Mouse (Mus musculus): ENCODE measurements around the gene Olfr50. TPM values are rescaled to one million over a fixed set of nuclear protein-coding genes. Genes with fewer than 3 reads are reported as not detected.

Gene Olfr50
- total RNA-seq (2014; rRNA removed) (not detected in 2 replicates), polyA plus RNA-seq (2015; fragmentation: Nextera tagmentation; extraction: Ambion mirVana) (not detected in 2 replicates)

DNA sequence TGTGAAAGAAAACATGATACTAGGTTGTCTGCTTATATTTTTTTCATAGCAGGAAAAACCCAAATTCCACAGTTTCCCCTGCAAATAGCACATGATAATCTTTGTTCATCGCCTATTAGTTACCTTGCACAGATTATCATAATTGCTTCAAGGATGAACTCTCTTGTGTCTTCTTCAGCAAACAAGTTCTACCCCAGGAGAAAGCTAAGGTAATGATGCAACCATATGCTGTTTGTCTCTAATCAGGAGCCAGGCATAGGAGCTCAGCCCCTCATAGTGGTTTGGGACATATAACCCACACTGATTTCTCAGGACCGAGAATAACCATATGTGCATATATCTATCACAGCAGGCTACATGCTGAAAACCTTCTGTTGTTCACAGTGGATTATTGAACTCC, at the start of gene Olfr50:
TSS of gene Olfr50 (plus strand) at position 301 of the 400 bp plus-strand sequence.
- 75% methylated on average over 2 of the region's 2 CpGs for WGBS
- no peak for TF ChIP-seq CTCF (IDR thresholded peaks at IDR 0.05)
- no peak within 1 kb of the TSS for H3K4me3 ChIP-seq (ENCODE audit: low read depth, low read length)
- H3K4me1 ChIP-seq (ENCODE audit: insufficient read depth, low read length): no peaks in the 10 kb centered on the region
- no peak within 1 kb of the TSS for H3K27ac ChIP-seq (ENCODE audit: low read depth, low read length)
- H3K9me3 ChIP-seq (ENCODE audit: low read length): peaks cover 22% of the 10 kb centered on the region; the same call in 1 of the 2 replicates
- DNase-seq (ENCODE audit: low spot score): no peak
- H3K4me2 ChIP-seq (ENCODE audit: low read depth, low read length, poor library complexity, severe bottlenecking): no peak within 1 kb of the TSS
- ATAC-seq (ENCODE audit: low FRiP score): no peak
- no peaks in the 10 kb centered on the region for H3K36me3 ChIP-seq (ENCODE audit: insufficient read depth, low read length)
- no peaks in the 10 kb centered on the region for H3K27me3 ChIP-seq (ENCODE audit: insufficient read depth, low read length)
- H3K9ac ChIP-seq (replicated peaks; ENCODE audit: low read length, poor library complexity, severe bottlenecking): no peak within 1 kb of the TSS

DNA sequence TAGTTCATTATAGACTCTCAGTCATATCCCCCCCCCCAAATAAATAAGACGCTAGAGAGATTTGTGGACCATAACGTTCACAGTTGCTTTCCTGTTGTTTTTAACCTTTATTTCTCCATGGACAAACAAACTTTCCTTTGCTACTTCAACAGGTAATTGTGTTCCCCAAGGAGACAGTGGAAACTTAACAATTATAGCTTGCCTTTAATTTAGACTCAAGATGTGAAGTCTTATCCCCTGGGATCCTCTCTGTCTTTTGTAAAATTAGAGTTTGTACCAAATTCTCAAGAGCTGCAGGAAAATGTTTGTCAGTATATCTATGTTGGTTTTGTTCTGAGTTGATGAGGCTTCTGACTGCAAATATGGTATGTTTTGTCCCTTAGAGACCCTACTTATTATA, 6.4 kb upstream of the Olfr50 start, which contains the start of gene Olfr348:
TSS of gene Olfr348 (plus strand) at position 301 of the 400 bp plus-strand sequence.
- Histone ChIP-seq H3K4me2 (ENCODE audit: low read depth, low read length, poor library complexity, severe bottlenecking) (no peak within 1 kb of the TSS), H3K27ac (ENCODE audit: low read depth, low read length) (no peak within 1 kb of the TSS), H3K4me1 (ENCODE audit: insufficient read depth, low read length) (no peaks in the 10 kb centered on the region), H3K4me3 (ENCODE audit: low read depth, low read length) (no peak within 1 kb of the TSS), H3K36me3 (ENCODE audit: insufficient read depth, low read length) (no peaks in the 10 kb centered on the region), H3K27me3 (ENCODE audit: insufficient read depth, low read length) (no peaks in the 10 kb centered on the region), H3K9me3 (ENCODE audit: low read length) (peaks cover 11% of the 10 kb centered on the region; the same call in 1 of the 2 replicates), H3K9ac (replicated peaks; ENCODE audit: low read length, poor library complexity, severe bottlenecking) (no peak within 1 kb of the TSS)
- DNase-seq (ENCODE audit: low spot score) (no peak), ATAC-seq (ENCODE audit: low FRiP score) (no peak)
- WGBS: 74% methylated on average over 2 of the region's 2 CpGs
- no peak for TF ChIP-seq CTCF (IDR thresholded peaks at IDR 0.05)

DNA sequence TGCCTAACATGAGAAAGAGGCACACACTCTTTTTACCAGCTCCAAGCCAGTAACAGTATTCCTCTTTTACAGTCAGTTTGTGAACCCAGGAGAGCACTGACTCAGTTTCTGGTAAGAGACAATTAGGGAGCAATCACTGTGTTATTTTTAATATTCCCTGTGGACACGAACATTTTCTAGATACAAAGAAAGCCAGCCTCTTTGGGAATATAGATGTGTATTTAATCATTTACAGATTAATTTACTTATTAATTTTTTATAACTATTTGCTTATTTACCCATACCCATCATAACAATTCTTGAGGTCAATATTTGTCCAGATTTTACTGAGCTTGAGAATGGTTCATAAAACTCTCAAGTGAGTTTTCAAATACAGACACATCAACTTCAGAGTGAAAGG, 26.6 kb downstream of the Olfr50 start, which contains the start of gene Olfr3:
TSS of gene Olfr3 (minus strand) at position 101 of the 400 bp plus-strand sequence.
- H3K4me1 ChIP-seq (ENCODE audit: insufficient read depth, low read length): no peaks in the 10 kb centered on the region
- no peak for TF ChIP-seq CTCF (IDR thresholded peaks at IDR 0.05)
- peaks cover 16% of the 10 kb centered on the region; the same call in 1 of the 2 replicates for H3K9me3 ChIP-seq (ENCODE audit: low read length)
- WGBS: 66% methylated on average over 1 of the region's 1 CpGs
- ATAC-seq (ENCODE audit: low FRiP score) (no peak), DNase-seq (ENCODE audit: low spot score) (no peak)
- H3K27me3 ChIP-seq (ENCODE audit: insufficient read depth, low read length): no peaks in the 10 kb centered on the region
- H3K4me3 ChIP-seq (ENCODE audit: low read depth, low read length): no peak within 1 kb of the TSS
- no peak within 1 kb of the TSS for H3K27ac ChIP-seq (ENCODE audit: low read depth, low read length)
- no peaks in the 10 kb centered on the region for H3K36me3 ChIP-seq (ENCODE audit: insufficient read depth, low read length)
- no peak within 1 kb of the TSS for H3K9ac ChIP-seq (replicated peaks; ENCODE audit: low read length, poor library complexity, severe bottlenecking)
- no peak within 1 kb of the TSS for H3K4me2 ChIP-seq (ENCODE audit: low read depth, low read length, poor library complexity, severe bottlenecking)

DNA sequence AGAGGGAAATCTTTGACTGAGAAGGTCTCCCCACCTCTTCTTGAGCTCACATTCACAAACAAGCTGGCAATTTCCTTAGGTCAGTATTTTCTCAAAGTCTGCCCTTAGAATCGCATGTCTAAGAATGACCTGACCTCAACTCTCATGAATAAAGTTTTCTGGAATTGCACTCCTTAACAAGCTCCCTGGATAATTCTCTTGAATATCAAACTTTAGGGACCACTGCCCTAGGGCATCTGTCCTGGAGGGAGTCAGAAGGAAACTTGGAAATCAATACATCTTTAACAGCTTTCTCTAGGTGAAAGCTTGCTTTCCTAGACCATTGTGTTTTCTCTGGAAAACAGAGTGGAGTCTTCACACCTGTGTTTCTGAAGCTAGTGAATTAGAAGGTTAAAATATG, 55.7 kb downstream of the Olfr50 start, which contains the start of gene Olfr350:
TSS of gene Olfr350 (plus strand) at position 301 of the 400 bp plus-strand sequence.
- peaks cover 20% of the 10 kb centered on the region; the same call in 1 of the 2 replicates for H3K9me3 ChIP-seq (ENCODE audit: low read length)
- no peak within 1 kb of the TSS for H3K9ac ChIP-seq (replicated peaks; ENCODE audit: low read length, poor library complexity, severe bottlenecking)
- H3K4me3 ChIP-seq (ENCODE audit: low read depth, low read length): no peak within 1 kb of the TSS
- H3K27me3 ChIP-seq (ENCODE audit: insufficient read depth, low read length): no peaks in the 10 kb centered on the region
- 81% methylated on average over 1 of the region's 1 CpGs for WGBS
- ATAC-seq (ENCODE audit: low FRiP score) (no peak), DNase-seq (ENCODE audit: low spot score) (no peak)
- no peak within 1 kb of the TSS for H3K27ac ChIP-seq (ENCODE audit: low read depth, low read length)
- H3K4me1 ChIP-seq (ENCODE audit: insufficient read depth, low read length): no peaks in the 10 kb centered on the region
- H3K36me3 ChIP-seq (ENCODE audit: insufficient read depth, low read length): no peaks in the 10 kb centered on the region
- no peak for TF ChIP-seq CTCF (IDR thresholded peaks at IDR 0.05)
- H3K4me2 ChIP-seq (ENCODE audit: low read depth, low read length, poor library complexity, severe bottlenecking): no peak within 1 kb of the TSS

Other genes starting within 250 kb of the Olfr50 start
- not detected in 2 replicates for gene Olfr344, start 223.9 kb upstream of the Olfr50 start, total RNA-seq (2014; rRNA removed)
- not detected in 2 replicates for gene Olfr344, start 223.9 kb upstream of the Olfr50 start, polyA plus RNA-seq (2015; fragmentation: Nextera tagmentation; extraction: Ambion mirVana)
- not detected in 2 replicates for gene Olfr345, start 150.5 kb upstream of the Olfr50 start, total RNA-seq (2014; rRNA removed)
- gene Olfr345, start 150.5 kb upstream of the Olfr50 start, polyA plus RNA-seq (2015; fragmentation: Nextera tagmentation; extraction: Ambion mirVana): not detected in 2 replicates
- gene Olfr346, start 104.8 kb upstream of the Olfr50 start, total RNA-seq (2014; rRNA removed): not detected in 2 replicates
- not detected in 2 replicates for gene Olfr346, start 104.8 kb upstream of the Olfr50 start, polyA plus RNA-seq (2015; fragmentation: Nextera tagmentation; extraction: Ambion mirVana)
- not detected in 2 replicates for gene Olfr347, start 58.6 kb upstream of the Olfr50 start, total RNA-seq (2014; rRNA removed)
- not detected in 2 replicates for gene Olfr347, start 58.6 kb upstream of the Olfr50 start, polyA plus RNA-seq (2015; fragmentation: Nextera tagmentation; extraction: Ambion mirVana)
- not detected in 2 replicates for gene Olfr348, start 6.3 kb upstream of the Olfr50 start, total RNA-seq (2014; rRNA removed)
- gene Olfr348, start 6.3 kb upstream of the Olfr50 start, polyA plus RNA-seq (2015; fragmentation: Nextera tagmentation; extraction: Ambion mirVana): not detected in 2 replicates
- not detected in 2 replicates for gene Olfr3, start 26.5 kb downstream of the Olfr50 start, total RNA-seq (2014; rRNA removed)
- gene Olfr3, start 26.5 kb downstream of the Olfr50 start, polyA plus RNA-seq (2015; fragmentation: Nextera tagmentation; extraction: Ambion mirVana): not detected in 2 replicates
- not detected in 2 replicates for gene Olfr350, start 55.8 kb downstream of the Olfr50 start, total RNA-seq (2014; rRNA removed)
- not detected in 2 replicates for gene Olfr350, start 55.8 kb downstream of the Olfr50 start, polyA plus RNA-seq (2015; fragmentation: Nextera tagmentation; extraction: Ambion mirVana)
- not detected in 2 replicates for gene Olfr351, start 72.1 kb downstream of the Olfr50 start, total RNA-seq (2014; rRNA removed)
- not detected in 2 replicates for gene Olfr351, start 72.1 kb downstream of the Olfr50 start, polyA plus RNA-seq (2015; fragmentation: Nextera tagmentation; extraction: Ambion mirVana)
- gene Olfr352, start 77.9 kb downstream of the Olfr50 start, total RNA-seq (2014; rRNA removed): not detected in 2 replicates
- not detected in 2 replicates for gene Olfr352, start 77.9 kb downstream of the Olfr50 start, polyA plus RNA-seq (2015; fragmentation: Nextera tagmentation; extraction: Ambion mirVana)
- gene Olfr353, start 102.4 kb downstream of the Olfr50 start, total RNA-seq (2014; rRNA removed): not detected in 2 replicates
- not detected in 2 replicates for gene Olfr353, start 102.4 kb downstream of the Olfr50 start, polyA plus RNA-seq (2015; fragmentation: Nextera tagmentation; extraction: Ambion mirVana)
- gene Olfr354, start 115.1 kb downstream of the Olfr50 start, total RNA-seq (2014; rRNA removed): not detected in 2 replicates
- not detected in 2 replicates for gene Olfr354, start 115.1 kb downstream of the Olfr50 start, polyA plus RNA-seq (2015; fragmentation: Nextera tagmentation; extraction: Ambion mirVana)
- not detected in 2 replicates for gene Olfr355, start 138.4 kb downstream of the Olfr50 start, total RNA-seq (2014; rRNA removed)
- gene Olfr355, start 138.4 kb downstream of the Olfr50 start, polyA plus RNA-seq (2015; fragmentation: Nextera tagmentation; extraction: Ambion mirVana): not detected in 2 replicates
- not detected in 2 replicates for gene Olfr356, start 146.6 kb downstream of the Olfr50 start, total RNA-seq (2014; rRNA removed)
- gene Olfr356, start 146.6 kb downstream of the Olfr50 start, polyA plus RNA-seq (2015; fragmentation: Nextera tagmentation; extraction: Ambion mirVana): not detected in 2 replicates
- not detected in 2 replicates for gene Olfr357, start 203.3 kb downstream of the Olfr50 start, total RNA-seq (2014; rRNA removed)
- gene Olfr357, start 203.3 kb downstream of the Olfr50 start, polyA plus RNA-seq (2015; fragmentation: Nextera tagmentation; extraction: Ambion mirVana): not detected in 2 replicates
- gene Olfr358, start 218.8 kb downstream of the Olfr50 start, total RNA-seq (2014; rRNA removed): not detected in 2 replicates
- gene Olfr358, start 218.8 kb downstream of the Olfr50 start, polyA plus RNA-seq (2015; fragmentation: Nextera tagmentation; extraction: Ambion mirVana): not detected in 2 replicates

Data from midbrain, postnatal 0 days (tissue).